Mouse (Mus musculus) stomach, postnatal 0 days (tissue): ENCODE data around the gene Patj.

ENCODE experiments used
- CTCF ChIP-seq: IDR thresholded peaks from 2 replicates; pipeline ENCODE4 v1.5.1; 2016; ENCODE audit warnings: antibody characterized with exemption, low read depth, mild to moderate bottlenecking, moderate library complexity
- EP300 ChIP-seq: optimal IDR thresholded peaks from 2 replicates; pipeline ENCODE3; 2016; ENCODE audit warnings: antibody characterized with exemption

DNA sequence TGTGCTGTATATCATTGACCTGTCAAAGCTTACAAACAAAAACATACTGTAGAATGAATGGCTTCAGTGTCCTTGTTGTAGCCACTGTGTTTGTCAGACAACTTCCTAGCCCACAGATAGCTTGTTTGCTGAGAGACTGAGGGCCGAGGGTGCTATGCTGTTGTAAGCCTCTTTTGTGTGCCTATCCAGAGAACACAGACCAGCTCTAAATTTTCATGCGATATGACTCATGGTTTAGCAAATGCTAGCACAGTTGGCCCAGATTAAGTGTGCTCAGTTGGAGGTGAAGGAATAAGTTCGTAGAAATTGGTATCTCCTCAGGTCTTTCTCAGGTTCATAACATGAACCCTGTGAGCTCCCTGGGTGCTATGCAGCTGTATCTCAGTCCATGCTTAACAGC lies 82.4 kb downstream of the Patj start:
- no peak for TF ChIP-seq CTCF
- no peak for TF ChIP-seq EP300
